Mouse (Mus musculus): Measurements from ENCODE around the gene 1700012B09Rik. TPM values are rescaled to one million over a fixed set of nuclear protein-coding genes. Genes with fewer than 3 reads are reported as not detected.

The 1700012B09Rik gene
- polyA plus RNA-seq (2014; fragmentation: Nextera tagmentation; extraction: Ambion mirVana), result not detected in 2 replicates

- Histone ChIP-seq H3K36me3 (ENCODE audit: control insufficient read depth, insufficient read depth, low read length) (no peaks in the 10 kb centered on the region), H3K4me3 (ENCODE audit: low read length) (no peak within 1 kb of the TSS), H3K4me2 (replicated peaks; ENCODE audit: low read depth, low read length) (no peak within 1 kb of the TSS), H3K9ac (ENCODE audit: low read depth, low read length) (peak within 1 kb of the TSS; percentile 31; the same call in 1 of the 2 replicates), H3K9me3 (ENCODE audit: control insufficient read depth, low read length) (no peaks in the 10 kb centered on the region), H3K27ac (ENCODE audit: low read depth, low read length) (no peak within 1 kb of the TSS), H3K27me3 (ENCODE audit: control insufficient read depth, insufficient read depth, low read length) (0 out of 2 replicates have a peak, but pooled peaks cover 3% of the 10 kb centered on the region), H3K4me1 (ENCODE audit: control insufficient read depth, insufficient read depth, low read length) (0 out of 2 replicates have a peak, but pooled peaks cover 3% of the 10 kb centered on the region)
- ATAC-seq (ENCODE audit: low FRiP score, low TSS enrichment), result peak; percentile 43; the same call in 1 of the 2 replicates
- WGBS, result 17% methylated on average over 23 of the region's 23 CpGs
Observed at GRCm38 (mm10) chr9:14770803-14771471, at the start of gene 1700012B09Rik. Gene 1700012B09Rik, minus strand, starts transcription at chr9:14771030.

- no peak for ATAC-seq (ENCODE audit: low FRiP score, low TSS enrichment)
- no peak overlapping the region for H3K9ac ChIP-seq (ENCODE audit: low read depth, low read length)
- H3K9me3 ChIP-seq (ENCODE audit: control insufficient read depth, low read length), result no peaks in the 10 kb centered on the region
- H3K4me2 ChIP-seq (replicated peaks; ENCODE audit: low read depth, low read length), result no peak overlapping the region
- H3K36me3 ChIP-seq (ENCODE audit: control insufficient read depth, insufficient read depth, low read length), result peaks cover 66% of the 10 kb centered on the region
- no peaks in the 10 kb centered on the region for H3K27me3 ChIP-seq (ENCODE audit: control insufficient read depth, insufficient read depth, low read length)
- no peak overlapping the region for H3K27ac ChIP-seq (ENCODE audit: low read depth, low read length)
- H3K4me3 ChIP-seq (ENCODE audit: low read length), result no peak overlapping the region
- 97% methylated on average over 5 of the region's 5 CpGs for WGBS
- H3K4me1 ChIP-seq (ENCODE audit: control insufficient read depth, insufficient read depth, low read length), result no peaks in the 10 kb centered on the region
Observed at GRCm38 (mm10) chr9:14810111-14810510, 39.3 kb upstream of the 1700012B09Rik start.

- ATAC-seq (ENCODE audit: low FRiP score, low TSS enrichment), result no peak
- Histone ChIP-seq H3K4me1 (ENCODE audit: control insufficient read depth, insufficient read depth, low read length) (no peaks in the 10 kb centered on the region), H3K4me3 (ENCODE audit: low read length) (no peak overlapping the region), H3K36me3 (ENCODE audit: control insufficient read depth, insufficient read depth, low read length) (peaks cover 64% of the 10 kb centered on the region), H3K9me3 (ENCODE audit: control insufficient read depth, low read length) (no peaks in the 10 kb centered on the region), H3K27me3 (ENCODE audit: control insufficient read depth, insufficient read depth, low read length) (no peaks in the 10 kb centered on the region), H3K9ac (ENCODE audit: low read depth, low read length) (no peak overlapping the region), H3K27ac (ENCODE audit: low read depth, low read length) (no peak overlapping the region), H3K4me2 (replicated peaks; ENCODE audit: low read depth, low read length) (no peak overlapping the region)
- 96% methylated on average over 1 of the region's 1 CpGs for WGBS
Observed at GRCm38 (mm10) chr9:14806786-14807185, 36.0 kb upstream of the 1700012B09Rik start.

- Histone ChIP-seq H3K4me3 (ENCODE audit: low read length) (no peak overlapping the region), H3K9me3 (ENCODE audit: control insufficient read depth, low read length) (no peaks in the 10 kb centered on the region), H3K36me3 (ENCODE audit: control insufficient read depth, insufficient read depth, low read length) (peaks cover 68% of the 10 kb centered on the region), H3K9ac (ENCODE audit: low read depth, low read length) (no peak overlapping the region), H3K4me2 (replicated peaks; ENCODE audit: low read depth, low read length) (no peak overlapping the region), H3K4me1 (ENCODE audit: control insufficient read depth, insufficient read depth, low read length) (no peaks in the 10 kb centered on the region), H3K27me3 (ENCODE audit: control insufficient read depth, insufficient read depth, low read length) (no peaks in the 10 kb centered on the region), H3K27ac (ENCODE audit: low read depth, low read length) (no peak overlapping the region)
- 86% methylated on average over 2 of the region's 2 CpGs for WGBS
- ATAC-seq (ENCODE audit: low FRiP score, low TSS enrichment), result no peak
Observed at GRCm38 (mm10) chr9:14805714-14806113, 34.9 kb upstream of the 1700012B09Rik start.

GRCm38 (mm10) chr9:14787356-14787755 is 16.5 kb upstream of the 1700012B09Rik start:
- Histone ChIP-seq H3K4me1 (ENCODE audit: control insufficient read depth, insufficient read depth, low read length) (no peaks in the 10 kb centered on the region; the same call in 1 of the 2 replicates), H3K4me2 (replicated peaks; ENCODE audit: low read depth, low read length) (no peak overlapping the region), H3K36me3 (ENCODE audit: control insufficient read depth, insufficient read depth, low read length) (peaks cover 49% of the 10 kb centered on the region), H3K4me3 (ENCODE audit: low read length) (no peak overlapping the region), H3K9me3 (ENCODE audit: control insufficient read depth, low read length) (no peaks in the 10 kb centered on the region), H3K9ac (ENCODE audit: low read depth, low read length) (no peak overlapping the region), H3K27ac (ENCODE audit: low read depth, low read length) (no peak overlapping the region), H3K27me3 (ENCODE audit: control insufficient read depth, insufficient read depth, low read length) (no peaks in the 10 kb centered on the region)
- no peak for ATAC-seq (ENCODE audit: low FRiP score, low TSS enrichment)
- WGBS, result 90% methylated on average over 6 of the region's 6 CpGs

- H3K4me1 ChIP-seq (ENCODE audit: control insufficient read depth, insufficient read depth, low read length), result no peaks in the 10 kb centered on the region; the same call in 1 of the 2 replicates
- H3K9ac ChIP-seq (ENCODE audit: low read depth, low read length), result peak within 1 kb of the TSS; percentile 92
- H3K27ac ChIP-seq (ENCODE audit: low read depth, low read length), result peak within 1 kb of the TSS; percentile 97
- peak; percentile 99 for ATAC-seq (ENCODE audit: low FRiP score, low TSS enrichment)
- WGBS, result under 1% methylated on average over 62 of the region's 62 CpGs
- H3K9me3 ChIP-seq (ENCODE audit: control insufficient read depth, low read length), result no peaks in the 10 kb centered on the region
- H3K27me3 ChIP-seq (ENCODE audit: control insufficient read depth, insufficient read depth, low read length), result no peaks in the 10 kb centered on the region
- peak within 1 kb of the TSS; percentile 82 for H3K4me2 ChIP-seq (replicated peaks; ENCODE audit: low read depth, low read length)
- H3K36me3 ChIP-seq (ENCODE audit: control insufficient read depth, insufficient read depth, low read length), result peaks cover 46% of the 10 kb centered on the region
- H3K4me3 ChIP-seq (ENCODE audit: low read length), result peak within 1 kb of the TSS; percentile 88
Observed at GRCm38 (mm10) chr9:14784039-14785002, 13.5 kb upstream of the 1700012B09Rik start, which contains the start of the genes Mre11a and Ankrd49. Gene Mre11a, plus strand, starts transcription at chr9:14784654. Gene Ankrd49, minus strand, starts transcription at chr9:14784856.

- Histone ChIP-seq H3K27me3 (ENCODE audit: control insufficient read depth, insufficient read depth, low read length) (no peaks in the 10 kb centered on the region), H3K9me3 (ENCODE audit: control insufficient read depth, low read length) (no peaks in the 10 kb centered on the region), H3K36me3 (ENCODE audit: control insufficient read depth, insufficient read depth, low read length) (peaks cover 22% of the 10 kb centered on the region; the same call in 1 of the 2 replicates), H3K9ac (ENCODE audit: low read depth, low read length) (no peak overlapping the region), H3K4me3 (ENCODE audit: low read length) (no peak overlapping the region), H3K4me2 (replicated peaks; ENCODE audit: low read depth, low read length) (no peak overlapping the region), H3K4me1 (ENCODE audit: control insufficient read depth, insufficient read depth, low read length) (no peaks in the 10 kb centered on the region), H3K27ac (ENCODE audit: low read depth, low read length) (no peak overlapping the region)
- WGBS, result 32% methylated on average over 13 of the region's 13 CpGs
- ATAC-seq (ENCODE audit: low FRiP score, low TSS enrichment), result no peak
Observed at GRCm38 (mm10) chr9:14778341-14778740, 7.5 kb upstream of the 1700012B09Rik start.

- no peak overlapping the region for H3K4me2 ChIP-seq (replicated peaks; ENCODE audit: low read depth, low read length)
- no peaks in the 10 kb centered on the region for H3K36me3 ChIP-seq (ENCODE audit: control insufficient read depth, insufficient read depth, low read length)
- WGBS, result 48% methylated on average over 2 of the region's 2 CpGs
- H3K27ac ChIP-seq (ENCODE audit: low read depth, low read length), result no peak overlapping the region
- H3K9me3 ChIP-seq (ENCODE audit: control insufficient read depth, low read length), result no peaks in the 10 kb centered on the region
- H3K4me3 ChIP-seq (ENCODE audit: low read length), result no peak overlapping the region
- ATAC-seq (ENCODE audit: low FRiP score, low TSS enrichment), result no peak
- 0 out of 2 replicates have a peak, but pooled peaks cover 3% of the 10 kb centered on the region for H3K4me1 ChIP-seq (ENCODE audit: control insufficient read depth, insufficient read depth, low read length)
- 0 out of 2 replicates have a peak, but pooled peaks cover 3% of the 10 kb centered on the region for H3K27me3 ChIP-seq (ENCODE audit: control insufficient read depth, insufficient read depth, low read length)
- H3K9ac ChIP-seq (ENCODE audit: low read depth, low read length), result no peak overlapping the region
Observed at GRCm38 (mm10) chr9:14773813-14774212, 3.0 kb upstream of the 1700012B09Rik start.
